Mouse (Mus musculus) erythroblast, embryonic 14.5 days (primary cell): ENCODE results near the gene Defa2.
"Not testable (repeated sequence)": the region's sequence is repeated elsewhere in the genome, so short reads cannot be mapped to it uniquely, and the experiment has no call there.

ENCODE experiments used
- GATA1 ChIP-seq: IDR thresholded peaks from 2 replicates; pipeline ENCODE4 v1.6.1; 2012; ENCODE audit warnings: low read length, inconsistent platforms, mixed read lengths
- TAL1 ChIP-seq: IDR thresholded peaks from 3 replicates; pipeline ENCODE4 v1.6.1; 2012; ENCODE audit warnings: low read length, inconsistent platforms, mixed read lengths

GRCm38 (mm10) chr8:21378215-21378614 is at the start of gene Defa2:
- not testable (repeated sequence) for TF ChIP-seq GATA1, TAL1
